Mouse (Mus musculus) urinary bladder, adult 2 months (tissue): ENCODE results near the gene Usp12. TPM values are rescaled to one million over a fixed set of nuclear protein-coding genes. Genes with fewer than 3 reads are reported as not detected.
"Not testable (repeated sequence)": the region's sequence is repeated elsewhere in the genome, so short reads cannot be mapped to it uniquely, and the experiment has no call there.

Experiments
- DNase-seq: peaks from one replicate; pipeline ENCODE4 v3.0.0; 2022; ENCODE audit warnings: low spot score
- polyA plus RNA-seq: library from polyadenylated mRNA; depleted of rRNA; stranded (reverse); fragments of >200 nt; gene quantifications from 2 replicates; pipeline ENCODE4 v1.2.3, GENCODE M21; 2012

Gene Usp12
- polyA plus RNA-seq, 1 experiment, result 16.6 TPM

GRCm38 (mm10) chr5:146749857-146750256 is 44.9 kb downstream of the Usp12 start:
- DNase-seq, result no peak

DNA sequence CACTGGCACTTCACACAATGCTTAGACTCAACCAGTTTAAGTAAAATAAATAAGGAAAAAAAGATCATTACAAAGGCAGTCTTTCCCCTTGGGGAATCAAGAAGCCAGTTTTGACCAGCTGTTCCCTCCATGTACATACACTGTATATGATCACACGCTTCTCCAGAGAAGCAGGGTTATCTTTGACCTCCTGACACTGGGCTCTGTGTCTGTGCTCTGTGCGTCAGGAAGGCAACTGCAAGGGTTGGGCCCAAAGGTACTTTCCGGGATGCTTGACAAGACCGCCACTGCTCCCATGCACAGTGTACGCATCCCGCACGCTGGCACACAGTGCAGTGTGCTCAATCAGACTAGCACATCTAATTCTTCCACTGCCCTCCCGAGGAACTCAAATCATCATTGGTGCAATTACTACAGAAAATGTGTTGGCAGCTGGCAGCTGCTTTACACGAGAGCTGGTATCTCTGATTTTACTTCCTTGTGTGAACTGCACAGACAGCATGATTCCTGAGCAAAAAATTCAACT is 57.8 kb downstream of the Usp12 start:
- DNase-seq, result no peak

DNA sequence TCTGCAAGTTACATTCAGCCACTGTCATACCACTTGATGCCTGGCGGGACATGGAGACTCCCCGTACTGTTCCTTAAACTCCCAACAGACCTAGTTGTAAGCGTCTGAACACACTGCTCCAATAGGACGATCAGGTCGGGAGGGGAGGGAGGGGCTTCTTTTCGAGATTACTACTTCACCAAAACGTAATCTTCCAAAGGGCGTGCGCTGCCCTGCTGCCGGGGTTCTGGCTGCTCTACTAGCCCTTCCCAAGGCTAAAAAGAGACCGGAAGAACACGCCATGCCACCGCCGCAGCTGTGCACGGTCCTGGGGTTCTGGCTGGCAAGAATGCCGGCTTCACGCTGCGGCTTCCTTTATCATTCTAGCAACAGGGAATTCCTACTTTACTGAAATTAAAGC is 58.5 kb downstream of the Usp12 start:
- DNase-seq, result no peak

DNA sequence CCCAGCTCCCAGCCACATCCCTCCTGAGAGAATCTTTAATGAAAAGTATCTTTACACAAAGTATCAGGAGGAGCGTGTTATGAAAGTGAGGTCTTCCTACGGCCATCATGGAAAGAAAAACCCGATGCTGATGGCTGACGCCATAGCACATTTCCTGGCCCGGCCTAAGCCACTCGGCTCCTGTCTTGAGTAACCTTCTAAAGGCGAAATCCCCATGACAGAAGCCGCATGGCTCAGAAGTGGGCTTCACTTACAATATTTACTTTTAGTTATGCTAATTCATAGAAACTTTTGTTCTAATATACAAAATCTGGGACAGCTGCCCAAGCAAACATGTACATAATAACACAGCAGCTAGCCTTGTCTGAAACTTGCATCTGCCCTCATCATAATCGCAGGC is 59.8 kb downstream of the Usp12 start:
- DNase-seq, result not testable (repeated sequence)

- no peak for DNase-seq
Measured at GRCm38 (mm10) chr5:146733888-146734640, 60.7 kb downstream of the Usp12 start.

DNA sequence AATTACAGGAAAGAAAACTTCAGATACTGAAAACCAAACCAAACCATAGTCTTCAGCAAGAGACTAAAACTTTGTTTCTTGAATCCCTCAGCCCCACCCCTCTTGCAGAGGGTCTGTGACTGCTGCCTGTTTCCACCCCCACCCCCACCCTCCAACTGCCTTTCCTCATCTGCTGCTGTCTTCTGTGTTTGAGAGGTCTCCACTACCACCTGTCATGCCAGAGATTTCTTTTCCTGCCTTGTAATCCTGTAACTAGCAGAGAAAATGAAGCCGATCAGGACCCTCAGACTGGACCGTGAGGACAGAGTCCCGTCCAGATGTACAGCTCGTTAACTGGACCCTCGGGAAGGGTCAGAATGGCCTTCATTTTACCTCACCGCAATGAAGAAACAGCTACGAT is 61.4 kb downstream of the Usp12 start:
- no peak for DNase-seq

DNA sequence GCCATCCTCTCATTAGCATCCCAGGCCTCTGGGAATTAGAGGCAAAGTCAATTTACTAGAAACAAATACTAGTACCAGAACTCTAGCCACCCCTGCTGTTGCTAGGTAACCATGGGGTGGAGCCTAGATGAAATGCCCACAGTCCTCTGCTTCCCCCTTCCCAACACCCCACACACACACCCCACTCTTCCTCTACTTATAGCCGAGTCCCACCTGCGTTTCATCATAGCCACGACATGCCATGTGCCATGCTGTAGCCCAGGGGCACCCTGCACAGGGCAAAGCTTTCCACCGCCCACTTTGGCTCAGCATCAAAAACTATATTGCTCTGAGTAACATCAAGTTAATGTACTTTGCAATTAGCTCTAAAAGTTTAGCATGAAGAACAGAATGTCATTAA is 67.8 kb downstream of the Usp12 start:
- no peak for DNase-seq

DNA sequence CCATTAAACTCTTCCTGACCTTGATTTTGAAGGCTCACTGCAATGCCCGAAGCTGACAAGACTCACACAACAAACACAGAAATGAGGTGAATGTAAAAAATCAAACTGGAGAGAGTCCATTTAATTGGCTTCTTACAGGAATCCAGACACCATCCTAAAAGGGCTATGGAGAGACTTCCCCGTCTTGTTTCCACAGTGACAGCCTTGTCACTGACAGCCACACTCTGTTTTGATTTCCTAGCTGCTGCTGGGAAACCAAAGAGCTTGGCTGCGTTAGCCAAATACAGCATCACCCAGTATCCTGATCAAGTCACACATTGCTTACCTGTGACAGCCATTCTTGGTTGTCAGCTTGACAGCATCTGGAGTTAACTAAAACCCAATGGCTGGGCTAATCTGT is 69.8 kb downstream of the Usp12 start:
- no peak for DNase-seq

GRCm38 (mm10) chr5:146723452-146723851 is 71.4 kb downstream of the Usp12 start:
- DNase-seq, result no peak

- DNase-seq, result no peak
Measured at GRCm38 (mm10) chr5:146722226-146722625, 72.6 kb downstream of the Usp12 start.

- DNase-seq, result no peak
Measured at GRCm38 (mm10) chr5:146719584-146720356, 75.0 kb downstream of the Usp12 start.

DNA sequence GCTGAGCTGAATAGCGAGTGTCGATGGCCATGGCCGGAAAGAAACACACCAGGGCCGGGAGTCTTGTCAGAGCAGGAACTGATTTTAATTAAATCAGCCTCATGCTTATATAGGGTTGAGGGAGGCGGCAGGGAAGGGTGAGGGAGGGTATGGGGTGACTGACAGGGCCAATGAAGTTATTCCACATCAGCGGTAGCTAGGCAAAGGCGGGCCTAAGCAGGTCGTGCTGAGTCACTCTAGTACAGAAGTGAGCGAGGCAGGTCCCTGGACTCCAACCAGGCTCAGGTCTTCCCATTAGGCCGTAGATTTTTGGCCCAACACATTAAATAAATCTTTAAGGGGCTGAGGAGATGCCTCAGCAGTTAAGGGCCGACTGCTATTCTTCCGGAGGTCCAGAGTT is 81.0 kb downstream of the Usp12 start:
- DNase-seq, result no peak

DNA sequence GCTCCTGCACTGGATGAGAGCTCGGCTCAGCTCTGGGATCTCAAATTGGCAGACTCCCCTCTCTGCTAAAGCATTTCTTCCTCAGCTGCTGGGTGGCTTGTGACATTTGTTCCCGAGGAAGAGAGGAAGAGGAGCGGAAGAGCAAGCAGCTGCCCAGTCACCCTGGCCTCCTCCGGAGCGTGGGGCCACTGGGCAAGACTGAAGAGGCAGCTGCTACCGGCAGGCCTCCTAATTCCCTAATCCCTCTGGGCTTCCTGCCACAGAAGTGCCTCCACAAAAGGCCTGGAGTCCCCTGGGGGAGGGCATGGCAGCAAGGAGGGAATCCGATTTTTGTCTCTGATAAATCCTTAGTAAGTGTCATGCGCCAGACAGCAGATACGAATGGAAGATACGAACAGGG is 81.7 kb downstream of the Usp12 start:
- no peak for DNase-seq

GRCm38 (mm10) chr5:146712282-146712918 is 82.4 kb downstream of the Usp12 start:
- DNase-seq, result no peak

DNA sequence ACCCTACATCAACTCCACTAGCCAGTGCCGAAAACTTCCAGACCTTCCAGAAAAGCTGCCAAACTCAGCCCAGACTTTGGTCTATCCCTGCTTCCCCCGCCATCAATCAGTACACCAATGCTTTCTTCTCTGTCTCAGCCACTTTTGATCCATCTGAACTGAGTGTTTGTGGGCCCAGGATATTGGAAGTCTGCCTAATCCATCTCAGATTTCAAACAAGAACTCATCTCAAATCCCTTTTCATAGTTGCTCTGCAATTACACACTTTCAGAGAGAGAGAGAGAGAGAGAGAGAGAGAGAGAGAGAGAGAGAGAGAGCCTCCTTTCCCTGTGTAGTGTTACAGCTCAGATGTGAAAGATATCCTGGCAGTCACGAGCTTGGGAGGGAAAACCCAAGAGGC is 85.4 kb downstream of the Usp12 start:
- no peak for DNase-seq

- peak; percentile 85 for DNase-seq
Measured at GRCm38 (mm10) chr5:146705815-146706408, 88.9 kb downstream of the Usp12 start.

- DNase-seq, result no peak
Measured at GRCm38 (mm10) chr5:146705411-146705810, 89.4 kb downstream of the Usp12 start.

DNA sequence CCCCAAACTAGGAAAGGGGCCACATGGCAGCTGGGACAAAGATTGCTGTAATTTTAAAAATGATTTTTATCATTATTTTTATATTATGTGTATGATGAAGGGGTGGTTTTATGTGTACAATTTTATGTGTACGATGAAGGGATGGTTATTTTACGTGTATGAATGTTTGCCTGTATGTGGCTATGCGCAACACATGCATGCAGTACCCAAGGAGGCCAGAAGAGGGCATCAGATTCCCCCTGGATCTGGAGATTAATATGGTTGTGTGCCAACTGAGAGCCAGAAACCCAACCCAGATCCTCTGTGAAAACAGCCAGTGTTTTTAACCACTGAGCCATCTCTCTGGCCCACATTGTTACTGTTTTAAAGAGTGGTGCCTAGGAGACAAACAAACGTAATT is 90.6 kb downstream of the Usp12 start:
- no peak for DNase-seq

- DNase-seq, result no peak
Measured at GRCm38 (mm10) chr5:146703710-146704121, 91.1 kb downstream of the Usp12 start.

- DNase-seq, result no peak
Measured at GRCm38 (mm10) chr5:146700099-146700498, 94.7 kb downstream of the Usp12 start.

DNA sequence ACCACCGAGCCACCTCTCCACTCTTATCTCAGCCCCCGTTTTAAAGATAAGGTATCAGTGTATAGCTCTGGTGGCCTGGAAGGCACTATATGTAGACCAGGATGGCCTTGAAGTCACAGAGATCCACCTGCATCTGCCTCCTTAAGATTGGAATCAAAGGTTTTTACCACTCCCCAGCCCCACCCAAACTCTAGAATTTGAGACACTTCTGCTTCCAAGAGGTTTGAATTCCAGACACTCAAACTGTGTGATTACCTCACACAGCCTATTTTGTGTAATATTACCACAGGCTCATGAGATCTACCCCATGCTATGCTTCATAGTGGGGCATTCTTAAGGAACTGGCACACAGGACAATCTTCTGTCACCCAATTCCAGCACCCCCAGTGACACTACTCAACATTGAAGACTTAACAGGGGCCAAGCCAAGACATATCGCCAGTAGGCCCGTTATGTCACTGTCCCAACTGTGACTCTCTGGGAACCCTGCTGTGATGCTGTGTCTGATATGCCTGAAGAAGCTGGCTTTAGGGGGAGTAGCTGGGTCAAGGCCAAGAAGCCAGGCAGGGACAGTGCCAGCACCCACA is 95.3 kb downstream of the Usp12 start:
- DNase-seq, result no peak

DNA sequence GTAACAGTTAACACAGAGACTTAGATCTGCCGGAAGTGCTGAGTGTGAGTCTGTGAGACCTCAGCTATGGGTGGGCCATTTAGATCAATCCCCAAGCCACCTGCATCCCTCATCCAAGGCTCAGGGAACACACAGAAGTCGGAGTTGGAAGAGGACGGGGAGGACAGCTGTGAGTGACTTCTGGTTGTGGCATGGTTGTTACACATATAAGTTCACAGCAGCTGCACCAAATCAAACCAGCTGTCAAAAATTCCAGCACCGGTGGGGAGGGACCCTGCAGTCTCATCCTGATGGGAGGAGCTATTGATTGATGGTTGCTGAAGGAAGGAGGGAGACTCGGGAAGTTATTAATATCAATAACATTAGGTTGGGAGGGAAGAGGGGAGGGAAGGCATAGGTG is 99.3 kb downstream of the Usp12 start:
- DNase-seq, result no peak
